Mouse (Mus musculus): ENCODE measurements at regions not wholly inside any gene's neighbourhood (a gene's known extent, or its start where the extent isn't known, plus 50 kb on each side); places are given as distances from the start of the nearest gene placed in this dataset.

- no peak for ATAC-seq (ENCODE audit: insufficient number of reproducible peaks, insufficient read depth, low FRiP score, low TSS enrichment, low read depth)
- Histone ChIP-seq H3K4me1 (no peaks in the 10 kb centered on the region), H3K4me3 (no peak overlapping the region)
These were observed 352.3 kb upstream of the Myt1l start for GRCm38 (mm10) chr12:29175698-29176440.

GRCm38 (mm10) chr12:29177145-29177544, 351.0 kb upstream of the Myt1l start:
- H3K27ac ChIP-seq, result no peak overlapping the region
- H3K9ac ChIP-seq, result no peak overlapping the region
- H3K27me3 ChIP-seq, result no peaks in the 10 kb centered on the region
- no peak overlapping the region for H3K4me2 ChIP-seq
- H3K36me3 ChIP-seq, result no peaks in the 10 kb centered on the region
- H3K9me3 ChIP-seq, result no peaks in the 10 kb centered on the region
- WGBS, result 92% methylated on average over 12 of the region's 12 CpGs
- no peak overlapping the region for H3K4me3 ChIP-seq
- H3K4me1 ChIP-seq, result no peaks in the 10 kb centered on the region
- no peak for ATAC-seq (ENCODE audit: insufficient number of reproducible peaks, insufficient read depth, low FRiP score, low TSS enrichment, low read depth)

More at GRCm38 (mm10) chr12:29175698-29176440, 352.3 kb upstream of the Myt1l start:
- no peak overlapping the region for H3K27ac ChIP-seq
- H3K4me2 ChIP-seq, result no peak overlapping the region
- H3K27me3 ChIP-seq, result no peaks in the 10 kb centered on the region
- H3K9ac ChIP-seq, result no peak overlapping the region
- H3K9me3 ChIP-seq, result no peaks in the 10 kb centered on the region
- WGBS, result 68% methylated on average over 10 of the region's 10 CpGs
- no peaks in the 10 kb centered on the region for H3K36me3 ChIP-seq

- no peak overlapping the region for H3K27ac ChIP-seq
- H3K4me3 ChIP-seq, result no peak overlapping the region
- no peaks in the 10 kb centered on the region for H3K9me3 ChIP-seq
- 81% methylated on average over 14 of the region's 14 CpGs for WGBS
- H3K27me3 ChIP-seq, result no peaks in the 10 kb centered on the region
- no peak overlapping the region for H3K4me2 ChIP-seq
- H3K36me3 ChIP-seq, result no peaks in the 10 kb centered on the region
- no peak for ATAC-seq (ENCODE audit: insufficient number of reproducible peaks, insufficient read depth, low FRiP score, low TSS enrichment, low read depth)
- H3K9ac ChIP-seq, result no peak overlapping the region
- no peaks in the 10 kb centered on the region for H3K4me1 ChIP-seq
These were observed 349.9 kb upstream of the Myt1l start for GRCm38 (mm10) chr12:29178168-29178895.

GRCm38 (mm10) chr12:29179405-29179804, 348.8 kb upstream of the Myt1l start:
- Histone ChIP-seq H3K27me3 (no peaks in the 10 kb centered on the region), H3K4me3 (no peak overlapping the region), H3K27ac (no peak overlapping the region), H3K4me2 (no peak overlapping the region), H3K36me3 (no peaks in the 10 kb centered on the region), H3K4me1 (no peaks in the 10 kb centered on the region), H3K9ac (no peak overlapping the region), H3K9me3 (no peaks in the 10 kb centered on the region)
- no peak for ATAC-seq (ENCODE audit: insufficient number of reproducible peaks, insufficient read depth, low FRiP score, low TSS enrichment, low read depth)
- 48% methylated on average over 2 of the region's 2 CpGs for WGBS

GRCm38 (mm10) chr12:29180576-29180975, 347.6 kb upstream of the Myt1l start:
- WGBS, result 89% methylated on average over 1 of the region's 1 CpGs
- no peak overlapping the region for H3K4me2 ChIP-seq

GRCm38 (mm10) chr12:29187619-29188018, 340.6 kb upstream of the Myt1l start:
- Histone ChIP-seq H3K4me3 (no peak overlapping the region), H3K9ac (no peak overlapping the region), H3K4me1 (no peaks in the 10 kb centered on the region), H3K36me3 (no peaks in the 10 kb centered on the region), H3K9me3 (no peaks in the 10 kb centered on the region), H3K4me2 (no peak overlapping the region), H3K27me3 (no peaks in the 10 kb centered on the region), H3K27ac (no peak overlapping the region)
- ATAC-seq (ENCODE audit: insufficient number of reproducible peaks, insufficient read depth, low FRiP score, low TSS enrichment, low read depth), result no peak
- WGBS, result 55% methylated on average over 4 of the region's 4 CpGs

More at GRCm38 (mm10) chr12:29180576-29180975, 347.6 kb upstream of the Myt1l start:
- Histone ChIP-seq H3K4me3 (no peak overlapping the region), H3K36me3 (no peaks in the 10 kb centered on the region), H3K27me3 (no peaks in the 10 kb centered on the region), H3K27ac (no peak overlapping the region), H3K9ac (no peak overlapping the region), H3K4me1 (no peaks in the 10 kb centered on the region), H3K9me3 (no peaks in the 10 kb centered on the region)
- ATAC-seq (ENCODE audit: insufficient number of reproducible peaks, insufficient read depth, low FRiP score, low TSS enrichment, low read depth), result no peak

- Histone ChIP-seq H3K27me3 (no peaks in the 10 kb centered on the region), H3K4me2 (no peak overlapping the region), H3K27ac (no peak overlapping the region), H3K36me3 (no peaks in the 10 kb centered on the region), H3K4me1 (no peaks in the 10 kb centered on the region), H3K9ac (no peak overlapping the region), H3K9me3 (no peaks in the 10 kb centered on the region), H3K4me3 (no peak overlapping the region)
- ATAC-seq (ENCODE audit: insufficient number of reproducible peaks, insufficient read depth, low FRiP score, low TSS enrichment, low read depth), result no peak
- WGBS, result 80% methylated on average over 3 of the region's 3 CpGs
These were observed 335.8 kb upstream of the Myt1l start for GRCm38 (mm10) chr12:29192391-29192790.

GRCm38 (mm10) chr12:29211946-29212345, 316.2 kb upstream of the Myt1l start:
- WGBS, result 67% methylated on average over 3 of the region's 3 CpGs
- Histone ChIP-seq H3K36me3 (no peaks in the 10 kb centered on the region), H3K27ac (no peak overlapping the region), H3K9me3 (no peaks in the 10 kb centered on the region), H3K9ac (no peak overlapping the region), H3K4me3 (no peak overlapping the region), H3K4me2 (no peak overlapping the region), H3K27me3 (no peaks in the 10 kb centered on the region), H3K4me1 (no peaks in the 10 kb centered on the region)
- no peak for ATAC-seq (ENCODE audit: insufficient number of reproducible peaks, insufficient read depth, low FRiP score, low TSS enrichment, low read depth)

GRCm38 (mm10) chr12:29213625-29214024, 314.6 kb upstream of the Myt1l start:
- no peak for ATAC-seq (ENCODE audit: insufficient number of reproducible peaks, insufficient read depth, low FRiP score, low TSS enrichment, low read depth)
- H3K9me3 ChIP-seq, result no peaks in the 10 kb centered on the region
- WGBS, result 90% methylated on average over 1 of the region's 1 CpGs
- no peaks in the 10 kb centered on the region for H3K4me1 ChIP-seq
- no peak overlapping the region for H3K4me2 ChIP-seq
- H3K36me3 ChIP-seq, result no peaks in the 10 kb centered on the region
- H3K9ac ChIP-seq, result no peak overlapping the region
- no peak overlapping the region for H3K4me3 ChIP-seq
- H3K27me3 ChIP-seq, result no peaks in the 10 kb centered on the region
- H3K27ac ChIP-seq, result no peak overlapping the region

GRCm38 (mm10) chr12:29222099-29222498, 306.1 kb upstream of the Myt1l start:
- Histone ChIP-seq H3K9ac (no peak overlapping the region), H3K4me2 (no peak overlapping the region), H3K9me3 (no peaks in the 10 kb centered on the region), H3K4me3 (no peak overlapping the region), H3K27me3 (no peaks in the 10 kb centered on the region), H3K4me1 (no peaks in the 10 kb centered on the region), H3K36me3 (no peaks in the 10 kb centered on the region), H3K27ac (no peak overlapping the region)
- 86% methylated on average over 6 of the region's 6 CpGs for WGBS
- ATAC-seq (ENCODE audit: insufficient number of reproducible peaks, insufficient read depth, low FRiP score, low TSS enrichment, low read depth), result no peak

GRCm38 (mm10) chr12:29226001-29226400, 302.2 kb upstream of the Myt1l start:
- no peak overlapping the region for H3K9ac ChIP-seq
- WGBS, result 23% methylated on average over 1 of the region's 1 CpGs
- H3K36me3 ChIP-seq, result no peaks in the 10 kb centered on the region
- no peak overlapping the region for H3K4me3 ChIP-seq
- no peak for ATAC-seq (ENCODE audit: insufficient number of reproducible peaks, insufficient read depth, low FRiP score, low TSS enrichment, low read depth)
- no peak overlapping the region for H3K4me2 ChIP-seq
- H3K9me3 ChIP-seq, result no peaks in the 10 kb centered on the region
- H3K4me1 ChIP-seq, result no peaks in the 10 kb centered on the region
- H3K27ac ChIP-seq, result no peak overlapping the region
- H3K27me3 ChIP-seq, result no peaks in the 10 kb centered on the region

All from embryonic facial prominence, embryonic 13.5 days (tissue).